Mouse (Mus musculus) bone marrow macrophage, adult 2 months (primary cell): ENCODE results near the gene Sema4d. TPM values are rescaled to one million over a fixed set of nuclear protein-coding genes. Genes with fewer than 3 reads are reported as not detected.

Experiments
- H3K27ac ChIP-seq: 2 replicates; pipeline ENCODE4 v1.5.1; 2012; ENCODE audit warnings: low read depth, low read length; ENCODE audit not compliant: insufficient read depth
- H3K4me1 ChIP-seq: 2 replicates; pipeline ENCODE4 v1.6.1; 2012; ENCODE audit warnings: low read length; ENCODE audit not compliant: control insufficient read depth, insufficient read depth
- H3K4me3 ChIP-seq: 2 replicates; pipeline ENCODE4 v1.5.1; 2012; ENCODE audit warnings: mild to moderate bottlenecking, low read length, moderate library complexity; ENCODE audit not compliant: insufficient read depth
- CTCF ChIP-seq: IDR thresholded peaks from 2 replicates; pipeline ENCODE4 v1.5.1; 2012; ENCODE audit warnings: low read depth, mild to moderate bottlenecking, low read length, moderate library complexity
- POLR2A ChIP-seq: IDR thresholded peaks from 2 replicates; pipeline ENCODE4 v1.6.1; 2012; ENCODE audit warnings: mild to moderate bottlenecking, low read depth, low read length, borderline replicate concordance
- polyA plus RNA-seq: library from polyadenylated mRNA; stranded (reverse); fragments of >200 nt; gene quantifications from 2 replicates; pipeline ENCODE4 v1.2.4, GENCODE M21; 2012; ENCODE audit not compliant: missing spikeins, insufficient read depth, insufficient read length

Sema4d gene
- polyA plus RNA-seq, 1 experiment, result 193 TPM

GRCm38 (mm10) chr13:51644829-51645789 lies 148.4 kb downstream of the Sema4d start, which contains the start of gene Cks2:
Gene Cks2 (plus strand): TSS chr13:51645232.
- Histone ChIP-seq H3K4me1 (peaks cover 10% of the 10 kb centered on the region), H3K27ac (peak within 1 kb of the TSS; percentile 66), H3K4me3 (peak within 1 kb of the TSS; percentile 75)
- TF ChIP-seq CTCF (no peak), POLR2A (peak; percentile 24; the same call in 1 of the 2 replicates)

- H3K27ac ChIP-seq, result peak overlapping the region; percentile 50
- TF ChIP-seq CTCF (no peak), POLR2A (no peak)
- peaks cover 10% of the 10 kb centered on the region for H3K4me1 ChIP-seq
- peak overlapping the region; percentile 57 for H3K4me3 ChIP-seq
Measured at GRCm38 (mm10) chr13:51643924-51644828, 149.4 kb downstream of the Sema4d start.

- peaks cover 5% of the 10 kb centered on the region for H3K4me1 ChIP-seq
- no peak overlapping the region for H3K27ac ChIP-seq
Measured at GRCm38 (mm10) chr13:51642171-51642778, 151.3 kb downstream of the Sema4d start.

DNA sequence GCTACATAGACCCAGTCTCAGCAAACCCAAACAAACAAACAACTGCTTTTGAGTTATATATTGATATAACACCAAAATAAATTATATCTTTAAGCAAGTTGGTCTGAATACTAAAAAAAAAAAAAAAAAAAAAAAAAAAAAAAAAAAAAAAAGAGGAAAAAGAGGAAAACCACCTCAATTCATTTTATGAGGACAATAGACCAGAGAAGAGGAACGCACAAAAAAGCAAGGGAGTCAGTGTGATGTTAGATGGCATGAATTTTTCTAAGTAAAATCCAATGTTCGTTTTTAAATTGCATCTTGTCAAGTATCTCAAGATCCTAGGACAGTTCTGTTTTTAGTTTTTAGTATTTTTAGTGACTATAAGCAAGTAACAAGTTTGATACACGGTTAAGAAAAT lies 152.1 kb downstream of the Sema4d start:
- Histone ChIP-seq H3K27ac (no peak overlapping the region), H3K4me1 (peaks cover 2% of the 10 kb centered on the region; the same call in 1 of the 2 replicates), H3K4me3 (no peak overlapping the region)
- TF ChIP-seq POLR2A (no peak), CTCF (no peak)

More at GRCm38 (mm10) chr13:51642171-51642778, 151.3 kb downstream of the Sema4d start:
- no peak overlapping the region for H3K4me3 ChIP-seq
- TF ChIP-seq CTCF, result no peak
- TF ChIP-seq POLR2A, result no peak

- TF ChIP-seq POLR2A, result no peak
- no peak for TF ChIP-seq CTCF
- Histone ChIP-seq H3K4me3 (no peak overlapping the region), H3K4me1 (peaks cover 2% of the 10 kb centered on the region; the same call in 1 of the 2 replicates), H3K27ac (peak overlapping the region; percentile 16; the same call in 1 of the 2 replicates)
Measured at GRCm38 (mm10) chr13:51638958-51639357, 154.6 kb downstream of the Sema4d start.

Other genes starting within 250 kb of the Sema4d start
- not detected in 2 replicates for gene Shc3, start 224.3 kb downstream of the Sema4d start, polyA plus RNA-seq
- 67.4 and 76.4 TPM in 2 replicates for gene Cks2, start 148.5 kb downstream of the Sema4d start, polyA plus RNA-seq
- gene Secisbp2, start 142.1 kb downstream of the Sema4d start, polyA plus RNA-seq, result 19.8 and 20.5 TPM in 2 replicates
- 5.1 and 5.5 TPM in 2 replicates for gene Gadd45g, start 52.9 kb upstream of the Sema4d start, polyA plus RNA-seq